Mouse (Mus musculus) right cerebral cortex, postnatal 14 days (tissue): Measurements from ENCODE around the gene Dcpp2.
"Not testable (repeated sequence)": the region's sequence is repeated elsewhere in the genome, so short reads cannot be mapped to it uniquely, and the experiment has no call there.

ENCODE experiments used
- DNase-seq: peaks from one replicate; pipeline ENCODE4 v3.0.0; 2022

Gene Dcpp2

DNA sequence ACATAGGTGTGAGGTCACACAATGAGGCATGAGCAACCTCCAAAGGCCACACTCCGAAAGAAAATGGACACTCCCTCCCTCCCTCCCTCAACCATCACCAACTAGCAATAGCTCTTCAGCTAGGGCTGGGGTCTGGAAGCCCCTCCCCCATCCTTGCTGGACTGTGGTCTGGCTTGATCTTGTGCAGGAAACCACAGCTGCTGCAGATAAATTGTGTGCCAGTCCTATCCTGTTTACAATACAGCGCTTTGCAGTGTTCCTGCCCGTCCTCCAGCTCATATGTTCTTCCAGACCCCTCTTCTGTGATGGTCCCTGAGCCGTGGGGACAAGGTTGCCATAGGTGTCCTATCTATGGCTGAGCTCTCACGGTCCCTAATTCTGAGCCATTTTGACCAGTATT lies 50.5 kb downstream of the Dcpp2 start:
- DNase-seq, result no peak

DNA sequence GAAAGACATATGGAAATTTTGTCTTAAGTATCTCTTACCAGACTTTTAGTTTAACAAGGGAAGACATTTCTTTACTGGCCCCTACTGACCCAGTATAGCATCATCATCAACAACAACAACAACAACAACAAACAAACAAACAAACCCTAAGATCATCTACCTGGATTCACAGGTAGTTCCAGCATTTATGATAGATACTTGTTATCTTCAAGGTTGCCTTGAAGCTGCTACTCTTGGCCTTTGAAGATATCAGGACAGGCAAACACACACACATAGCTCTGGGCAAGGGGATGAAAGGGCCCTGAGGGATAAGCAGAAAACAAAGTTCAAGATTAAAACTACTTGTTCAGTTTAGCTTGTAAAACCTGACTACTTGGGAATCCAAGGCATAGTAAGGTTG lies 60.7 kb downstream of the Dcpp2 start, which contains the start of gene Sbp:
Gene Sbp (plus strand): TSS at position 301 of the 400 bp plus-strand sequence.
- no peak for DNase-seq

DNA sequence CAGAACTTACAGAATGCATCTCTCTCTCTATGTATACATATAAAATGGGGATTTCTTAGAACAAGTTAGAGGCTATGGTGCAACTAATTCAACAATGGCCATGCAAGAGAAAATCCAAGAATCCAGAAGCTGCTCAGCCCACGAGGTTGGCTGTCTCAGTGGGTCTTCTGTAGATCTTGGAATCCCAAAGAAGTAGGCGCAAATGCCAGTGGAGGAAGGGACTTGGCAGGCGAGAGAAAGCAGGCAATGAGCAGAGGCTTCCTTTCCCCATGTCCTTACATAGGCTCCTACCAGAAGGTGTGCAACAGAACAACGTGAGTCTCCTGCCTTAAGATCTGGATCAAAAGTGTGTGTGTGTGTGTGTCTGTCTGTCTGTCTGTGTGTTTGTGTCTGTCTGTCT lies 66.8 kb downstream of the Dcpp2 start:
- not testable (repeated sequence) for DNase-seq

DNA sequence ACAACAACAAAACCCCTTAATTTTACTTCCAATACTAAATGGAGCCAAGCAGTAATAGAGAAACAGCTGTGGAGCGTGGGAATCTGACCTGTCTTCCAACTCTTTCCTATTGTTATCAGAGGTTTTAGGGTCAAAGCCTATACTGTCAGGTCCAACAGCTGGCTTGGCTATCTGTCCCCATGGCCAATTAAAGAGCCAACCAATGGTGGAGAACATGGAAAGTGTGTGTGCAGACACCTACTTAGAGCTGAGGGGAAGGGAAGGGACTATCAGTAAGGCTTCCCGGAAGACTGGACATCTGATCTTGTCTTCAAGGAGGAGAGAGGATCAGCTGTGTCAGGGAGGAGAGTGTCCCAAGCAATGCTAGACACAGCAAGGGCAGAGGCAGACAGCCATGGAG lies 68.4 kb downstream of the Dcpp2 start:
- no peak for DNase-seq
